Mouse (Mus musculus) ES-CJ7 (cell line): ENCODE measurements around the gene Dbil5.

Experiments used
- DNase-seq: peaks from one replicate; pipeline ENCODE4 v3.0.0; 2011; ENCODE audit warnings: low read depth, low spot score

The Dbil5 gene

GRCm38 (mm10) chr11:76225051-76225450 lies 7.6 kb downstream of the Dbil5 start:
- DNase-seq = no peak

GRCm38 (mm10) chr11:76236136-76236535 lies 18.7 kb downstream of the Dbil5 start:
- no peak for DNase-seq

GRCm38 (mm10) chr11:76239750-76240149 lies 22.3 kb downstream of the Dbil5 start:
- no peak for DNase-seq

- DNase-seq = peak; percentile 85
Observed at GRCm38 (mm10) chr11:76242901-76243810, 25.7 kb downstream of the Dbil5 start, which contains the start of the genes Mrm3 and Glod4. TSS of gene Mrm3 (plus strand) at chr11:76243715. TSS of gene Glod4 (minus strand) at chr11:76243725.

GRCm38 (mm10) chr11:76243811-76244546 lies 26.6 kb downstream of the Dbil5 start:
- no peak for DNase-seq

GRCm38 (mm10) chr11:76246439-76246838 lies 29.0 kb downstream of the Dbil5 start:
- no peak for DNase-seq

- DNase-seq = peak; percentile 57
Observed at GRCm38 (mm10) chr11:76247239-76247638, 29.8 kb downstream of the Dbil5 start.

- DNase-seq = no peak
Observed at GRCm38 (mm10) chr11:76252036-76252435, 34.6 kb downstream of the Dbil5 start.

- DNase-seq = peak; percentile 61
Observed at GRCm38 (mm10) chr11:76253145-76253917, 35.9 kb downstream of the Dbil5 start.

- no peak for DNase-seq
Observed at GRCm38 (mm10) chr11:76253918-76254264, 36.5 kb downstream of the Dbil5 start.

GRCm38 (mm10) chr11:76255431-76256001 lies 38.1 kb downstream of the Dbil5 start:
- DNase-seq = no peak

GRCm38 (mm10) chr11:76256129-76256528 lies 38.7 kb downstream of the Dbil5 start:
- DNase-seq = no peak

GRCm38 (mm10) chr11:76257386-76257785 lies 40.0 kb downstream of the Dbil5 start:
- no peak for DNase-seq

- peak; percentile 45 for DNase-seq
Observed at GRCm38 (mm10) chr11:76258511-76258910, 41.1 kb downstream of the Dbil5 start.

- no peak for DNase-seq
Observed at GRCm38 (mm10) chr11:76260208-76261050, 43.0 kb downstream of the Dbil5 start.

GRCm38 (mm10) chr11:76261224-76261623 lies 43.8 kb downstream of the Dbil5 start:
- no peak for DNase-seq

GRCm38 (mm10) chr11:76262611-76263351 lies 45.4 kb downstream of the Dbil5 start:
- peak; percentile 67 for DNase-seq

- no peak for DNase-seq
Observed at GRCm38 (mm10) chr11:76267550-76267949, 50.1 kb downstream of the Dbil5 start.

GRCm38 (mm10) chr11:76268001-76268459 lies 50.6 kb downstream of the Dbil5 start:
- DNase-seq = no peak
